Mouse (Mus musculus) kidney, embryonic 16.5 days (tissue): ENCODE measurements around the gene Grid1. TPM values are rescaled to one million over a fixed set of nuclear protein-coding genes. Genes with fewer than 3 reads are reported as not detected.
A peak's percentile ranks its signal among the peaks of the same experiment; 100 is the strongest.

ENCODE experiments used
- ATAC-seq: fragments of 200-750 bp; cut with Nextera tagmentation; 2 replicates; pipeline ENCODE4 v1.8.0; 2017; ENCODE audit warnings: moderate TSS enrichment; ENCODE audit not compliant: low FRiP score, low TSS enrichment
- H3K27ac ChIP-seq: fragments of 300-500 bp; sonication (generic); 2 replicates; pipeline ENCODE4 v1.5.1; 2014; ENCODE audit warnings: low read length
- H3K27me3 ChIP-seq: fragments of 300-500 bp; sonication (generic); 2 replicates; pipeline ENCODE4 v1.6.1; 2014; ENCODE audit warnings: low read length, control low read depth, mixed read lengths; ENCODE audit not compliant: insufficient read depth
- H3K36me3 ChIP-seq: fragments of 300-500 bp; sonication (generic); 2 replicates; pipeline ENCODE4 v1.6.1; 2014; ENCODE audit warnings: low read length, control low read depth, mixed read lengths; ENCODE audit not compliant: insufficient read depth
- H3K4me1 ChIP-seq: fragments of 300-500 bp; sonication (generic); 2 replicates; pipeline ENCODE4 v1.6.1; 2014; ENCODE audit warnings: low read length, control low read depth, mixed read lengths; ENCODE audit not compliant: insufficient read depth
- H3K4me2 ChIP-seq: fragments of 300-500 bp; sonication (generic); replicated peaks from 2 replicates; pipeline ENCODE4 v1.6.1; 2014; ENCODE audit warnings: low read depth, low read length
- H3K4me3 ChIP-seq: fragments of 300-500 bp; sonication (generic); 2 replicates; pipeline ENCODE4 v1.5.1; 2014; ENCODE audit warnings: mild to moderate bottlenecking, low read length
- H3K9ac ChIP-seq: fragments of 300-500 bp; sonication (generic); replicated peaks from 2 replicates; pipeline ENCODE4 v1.6.1; 2014; ENCODE audit warnings: low read length
- H3K9me3 ChIP-seq: fragments of 300-500 bp; sonication (generic); 2 replicates; pipeline ENCODE4 v1.6.1; 2016; ENCODE audit warnings: low read length, control low read depth
- WGBS: fragments of 180-500 bp; shearing (Covaris S2); extraction: QIAGEN DNeasy Blood & Tissue Kit; methylation state at CpG from one replicate; pipeline ENCODE4 v1.1.7; 2014; 5-methylcytosine and 5-hydroxymethylcytosine counted together
- polyA plus RNA-seq: library from polyadenylated mRNA; unstranded; fragments of >200 nt; fragmentation: Nextera tagmentation; extraction: Ambion mirVana; gene quantifications from 2 replicates; pipeline ENCODE4 v1.2.1, GENCODE M21; 2015

Gene Grid1
- polyA plus RNA-seq, 1 experiment from 2014 or later: 0.89 TPM

DNA sequence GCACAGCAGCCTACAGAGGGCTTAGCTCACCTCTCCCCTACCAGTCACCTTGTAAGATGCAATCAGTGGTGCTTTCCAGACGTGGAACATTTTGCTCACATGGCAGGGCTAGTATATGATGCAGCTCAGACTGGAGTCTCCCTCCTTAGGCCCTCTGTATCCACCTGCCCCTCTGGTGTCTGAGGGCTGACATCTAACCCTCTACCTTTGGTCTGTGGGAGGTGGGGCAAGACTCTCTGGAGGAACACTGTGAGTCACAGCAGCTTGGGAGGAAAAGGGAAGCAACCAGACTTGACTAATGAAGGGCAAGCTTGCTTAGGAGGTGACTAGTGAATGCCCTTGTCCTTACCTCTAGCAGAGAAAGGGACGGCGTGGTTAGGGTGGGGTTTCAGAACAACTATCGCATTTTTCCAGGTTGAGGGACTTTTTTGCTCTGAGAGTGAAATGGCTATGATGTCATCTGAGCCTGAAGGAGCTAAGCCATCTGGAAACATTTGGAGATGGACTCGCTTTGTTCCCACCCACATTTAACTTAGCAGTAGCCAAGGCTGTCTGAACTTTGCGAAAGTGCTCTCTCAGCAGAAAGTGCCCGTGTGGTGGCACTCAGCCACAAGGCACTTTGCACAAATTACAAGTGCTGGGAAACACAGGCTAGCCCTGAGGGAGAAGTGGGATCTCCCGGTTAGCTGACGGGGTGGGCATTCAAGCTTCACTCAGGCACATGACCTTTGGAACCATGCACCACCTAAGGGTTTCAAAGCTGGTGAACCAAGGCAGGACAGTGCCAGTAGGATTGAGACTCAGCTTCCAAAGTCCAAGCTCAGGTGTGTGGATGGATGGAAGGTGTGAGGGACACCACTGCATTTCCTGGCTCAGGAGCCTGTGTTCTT, 41.2 kb downstream of the Grid1 start:
- Histone ChIP-seq H3K4me2 (no peak overlapping the region), H3K27ac (0 out of 2 replicates have a peak overlapping the region, but pooled peaks have one; percentile 21), H3K4me3 (no peak overlapping the region), H3K4me1 (no peaks in the 10 kb centered on the region), H3K9ac (no peak overlapping the region), H3K27me3 (no peaks in the 10 kb centered on the region), H3K36me3 (no peaks in the 10 kb centered on the region), H3K9me3 (no peaks in the 10 kb centered on the region)
- ATAC-seq: peak; percentile 72
- 73% methylated on average over 9 of the region's 9 CpGs for WGBS

GRCm38 (mm10) chr14:34867266-34867665, 47.4 kb downstream of the Grid1 start:
- WGBS: 15% methylated on average over 5 of the region's 5 CpGs
- no peak for ATAC-seq

GRCm38 (mm10) chr14:34868513-34869260, 48.8 kb downstream of the Grid1 start:
- Histone ChIP-seq H3K27me3 (no peaks in the 10 kb centered on the region), H3K4me3 (no peak overlapping the region), H3K4me2 (no peak overlapping the region), H3K27ac (no peak overlapping the region), H3K9ac (no peak overlapping the region), H3K9me3 (no peaks in the 10 kb centered on the region), H3K36me3 (no peaks in the 10 kb centered on the region), H3K4me1 (no peaks in the 10 kb centered on the region)
- 83% methylated on average over 6 of the region's 6 CpGs for WGBS
- no peak for ATAC-seq

More at GRCm38 (mm10) chr14:34867266-34867665, 47.4 kb downstream of the Grid1 start:
- Histone ChIP-seq H3K9ac (no peak overlapping the region), H3K27me3 (no peaks in the 10 kb centered on the region), H3K36me3 (no peaks in the 10 kb centered on the region), H3K4me2 (no peak overlapping the region), H3K9me3 (no peaks in the 10 kb centered on the region), H3K4me3 (no peak overlapping the region), H3K27ac (no peak overlapping the region), H3K4me1 (no peaks in the 10 kb centered on the region)

GRCm38 (mm10) chr14:34879996-34880395, 60.1 kb downstream of the Grid1 start:
- 35% methylated on average over 6 of the region's 6 CpGs for WGBS

GRCm38 (mm10) chr14:34880431-34881421, 60.8 kb downstream of the Grid1 start:
- peak overlapping the region; percentile 16 for H3K4me2 ChIP-seq
- 18% methylated on average over 8 of the region's 8 CpGs for WGBS
- no peak overlapping the region for H3K9ac ChIP-seq
- H3K4me3 ChIP-seq: no peak overlapping the region
- peak overlapping the region; percentile 88 for H3K27ac ChIP-seq
- H3K9me3 ChIP-seq: no peaks in the 10 kb centered on the region
- H3K36me3 ChIP-seq: no peaks in the 10 kb centered on the region
- peaks cover 12% of the 10 kb centered on the region for H3K4me1 ChIP-seq
- no peaks in the 10 kb centered on the region for H3K27me3 ChIP-seq
- ATAC-seq: peak; percentile 97

More at GRCm38 (mm10) chr14:34879996-34880395, 60.1 kb downstream of the Grid1 start:
- no peak overlapping the region for H3K9ac ChIP-seq
- ATAC-seq: no peak
- no peaks in the 10 kb centered on the region for H3K27me3 ChIP-seq
- no peaks in the 10 kb centered on the region for H3K9me3 ChIP-seq
- no peaks in the 10 kb centered on the region for H3K36me3 ChIP-seq
- peak overlapping the region; percentile 56 for H3K27ac ChIP-seq
- H3K4me3 ChIP-seq: no peak overlapping the region
- no peak overlapping the region for H3K4me2 ChIP-seq
- peaks cover 12% of the 10 kb centered on the region for H3K4me1 ChIP-seq

GRCm38 (mm10) chr14:34884194-34884593, 64.3 kb downstream of the Grid1 start:
- H3K27ac ChIP-seq: no peak overlapping the region
- H3K27me3 ChIP-seq: no peaks in the 10 kb centered on the region
- WGBS: 93% methylated on average over 11 of the region's 11 CpGs
- H3K9me3 ChIP-seq: no peaks in the 10 kb centered on the region
- H3K4me3 ChIP-seq: no peak overlapping the region
- no peaks in the 10 kb centered on the region for H3K36me3 ChIP-seq
- H3K4me2 ChIP-seq: no peak overlapping the region
- H3K4me1 ChIP-seq: peaks cover 12% of the 10 kb centered on the region
- no peak overlapping the region for H3K9ac ChIP-seq
- no peak for ATAC-seq

DNA sequence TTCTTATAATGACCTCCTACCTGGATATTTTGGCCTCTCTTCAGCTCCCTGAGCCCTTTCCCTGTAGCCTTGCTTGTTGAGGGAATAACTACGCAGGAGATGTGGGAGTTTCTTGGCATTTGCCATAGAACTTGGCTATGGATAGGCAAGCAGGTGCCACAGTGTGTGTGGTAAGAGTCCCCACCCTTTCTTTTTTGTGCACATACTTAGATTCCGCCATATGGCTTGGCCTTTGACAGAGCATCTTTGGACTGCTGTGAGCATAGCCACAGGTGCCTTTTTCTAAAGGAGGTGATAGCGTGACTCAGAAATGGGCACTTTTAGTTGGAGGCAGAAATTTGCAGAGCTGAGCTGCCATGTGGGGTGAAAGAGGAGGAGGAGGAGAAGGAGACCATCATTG, 64.7 kb downstream of the Grid1 start:
- no peak for ATAC-seq
- Histone ChIP-seq H3K4me3 (no peak overlapping the region), H3K4me1 (peaks cover 12% of the 10 kb centered on the region), H3K27me3 (no peaks in the 10 kb centered on the region), H3K36me3 (no peaks in the 10 kb centered on the region), H3K4me2 (no peak overlapping the region), H3K27ac (no peak overlapping the region), H3K9ac (no peak overlapping the region), H3K9me3 (no peaks in the 10 kb centered on the region)
- 92% methylated on average over 3 of the region's 3 CpGs for WGBS

GRCm38 (mm10) chr14:34891769-34892532, 72.0 kb downstream of the Grid1 start:
- Histone ChIP-seq H3K4me1 (no peaks in the 10 kb centered on the region; the same call in 1 of the 2 replicates), H3K27ac (no peak overlapping the region)
- 18% methylated on average over 6 of the region's 6 CpGs for WGBS

More at GRCm38 (mm10) chr14:34891769-34892532, 72.0 kb downstream of the Grid1 start:
- ATAC-seq: no peak
- Histone ChIP-seq H3K9ac (no peak overlapping the region), H3K9me3 (no peaks in the 10 kb centered on the region), H3K4me2 (no peak overlapping the region), H3K4me3 (no peak overlapping the region), H3K27me3 (no peaks in the 10 kb centered on the region; the same call in 1 of the 2 replicates), H3K36me3 (no peaks in the 10 kb centered on the region)
